Mouse (Mus musculus) megakaryocyte, embryonic 14.5 days (primary cell): Measurements from ENCODE around the gene Pitpnm2.

Experiments used
- FLI1 ChIP-seq: IDR thresholded peaks from 2 replicates; pipeline ENCODE4 v1.6.1; 2012; ENCODE audit warnings: low read length, inconsistent platforms, mixed read lengths
- GATA1 ChIP-seq: IDR thresholded peaks from 3 replicates; pipeline ENCODE4 v1.6.1; 2012; ENCODE audit warnings: mixed read lengths, low read length, inconsistent platforms, borderline replicate concordance

- TF ChIP-seq GATA1 = no peak
- no peak for TF ChIP-seq FLI1
Measured at GRCm38 (mm10) chr5:124205809-124206380, 43.7 kb downstream of the Pitpnm2 start.
